Mouse (Mus musculus) G1E-ER4 (cell line): ENCODE measurements at regions not wholly inside any gene's neighbourhood (a gene's known extent, or its start where the extent isn't known, plus 50 kb on each side); places are given as distances from the start of the nearest gene placed in this dataset.
A peak's percentile ranks its signal among the peaks of the same experiment; 100 is the strongest.

ENCODE experiments used
- GATA1 ChIP-seq: IDR thresholded peaks from one replicate; pipeline ENCODE4 v1.8.0; 2012; ENCODE audit warnings: low read length, inconsistent platforms

GRCm38 (mm10) chr15:36362911-36363565 lies 644.5 kb downstream of the Zfp706 start:
- TF ChIP-seq GATA1 = no peak

- TF ChIP-seq GATA1 = no peak
These were observed 645.9 kb downstream of the Zfp706 start for GRCm38 (mm10) chr15:36361522-36362148.

GRCm38 (mm10) chr15:36360694-36361521 lies 646.7 kb downstream of the Zfp706 start:
- TF ChIP-seq GATA1 = peak; percentile 71

GRCm38 (mm10) chr15:36355851-36356250 lies 651.7 kb downstream of the Zfp706 start:
- no peak for TF ChIP-seq GATA1

GRCm38 (mm10) chr15:36354545-36354944 lies 653.0 kb downstream of the Zfp706 start:
- no peak for TF ChIP-seq GATA1

- no peak for TF ChIP-seq GATA1
These were observed 653.8 kb downstream of the Zfp706 start for GRCm38 (mm10) chr15:36353793-36354192.

- no peak for TF ChIP-seq GATA1
These were observed 654.6 kb downstream of the Zfp706 start for GRCm38 (mm10) chr15:36352929-36353328.

GRCm38 (mm10) chr15:36351693-36352092 lies 655.9 kb downstream of the Zfp706 start:
- TF ChIP-seq GATA1 = no peak

- TF ChIP-seq GATA1 = no peak
These were observed 659.2 kb downstream of the Zfp706 start for GRCm38 (mm10) chr15:36348348-36348747.

GRCm38 (mm10) chr15:36347333-36347845 lies 660.2 kb downstream of the Zfp706 start:
- no peak for TF ChIP-seq GATA1

- TF ChIP-seq GATA1 = no peak
These were observed 661.4 kb downstream of the Zfp706 start for GRCm38 (mm10) chr15:36346126-36346525.

- no peak for TF ChIP-seq GATA1
These were observed 662.2 kb downstream of the Zfp706 start for GRCm38 (mm10) chr15:36345413-36345812.

- no peak for TF ChIP-seq GATA1
These were observed 667.5 kb downstream of the Zfp706 start for GRCm38 (mm10) chr15:36339971-36340550.

GRCm38 (mm10) chr15:36338766-36339165 lies 668.8 kb downstream of the Zfp706 start:
- no peak for TF ChIP-seq GATA1

- no peak for TF ChIP-seq GATA1
These were observed 670.7 kb downstream of the Zfp706 start for GRCm38 (mm10) chr15:36336857-36337256.

GRCm38 (mm10) chr15:36335116-36335515 lies 672.5 kb downstream of the Zfp706 start:
- TF ChIP-seq GATA1 = no peak
